Mouse (Mus musculus): ENCODE results near the gene Pnkp. TPM values are rescaled to one million over a fixed set of nuclear protein-coding genes. Genes with fewer than 3 reads are reported as not detected.

Gene Pnkp
- polyA plus RNA-seq, 1 experiment from 2014 or later: 26.6 TPM

GRCm38 (mm10) chr7:44838073-44838472, 18.9 kb upstream of the Pnkp start:
- no peak for ATAC-seq
- 88% methylated on average over 6 of the region's 6 CpGs for WGBS
- Histone ChIP-seq H3K4me3 (ENCODE audit: low read length) (no peak overlapping the region), H3K27me3 (replicated peaks; ENCODE audit: control insufficient read depth, insufficient read depth, low read length) (peaks cover 5% of the 10 kb centered on the region; the same call in 1 of the 2 replicates), H3K9me3 (ENCODE audit: control insufficient read depth, low read length) (no peaks in the 10 kb centered on the region), H3K4me1 (ENCODE audit: control insufficient read depth, insufficient read depth, low read length) (peaks cover 18% of the 10 kb centered on the region), H3K36me3 (ENCODE audit: control insufficient read depth, insufficient read depth, low read length) (peaks cover 9% of the 10 kb centered on the region), H3K4me2 (ENCODE audit: low read depth, low read length) (no peak overlapping the region), H3K27ac (ENCODE audit: low read length) (no peak overlapping the region), H3K9ac (ENCODE audit: low read depth, low read length) (no peak overlapping the region)

GRCm38 (mm10) chr7:44839171-44839490, 17.8 kb upstream of the Pnkp start:
- H3K4me2 ChIP-seq (ENCODE audit: low read depth, low read length): peak overlapping the region; percentile 81
- H3K4me1 ChIP-seq (ENCODE audit: control insufficient read depth, insufficient read depth, low read length): peaks cover 18% of the 10 kb centered on the region
- no peak overlapping the region for H3K27ac ChIP-seq (ENCODE audit: low read length)
- 29% methylated on average over 11 of the region's 11 CpGs for WGBS
- ATAC-seq: no peak
- peak overlapping the region; percentile 69 for H3K9ac ChIP-seq (ENCODE audit: low read depth, low read length)
- peaks cover 10% of the 10 kb centered on the region for H3K36me3 ChIP-seq (ENCODE audit: control insufficient read depth, insufficient read depth, low read length)
- peaks cover 5% of the 10 kb centered on the region; the same call in 1 of the 2 replicates for H3K27me3 ChIP-seq (replicated peaks; ENCODE audit: control insufficient read depth, insufficient read depth, low read length)
- peak overlapping the region; percentile 44 for H3K4me3 ChIP-seq (ENCODE audit: low read length)
- H3K9me3 ChIP-seq (ENCODE audit: control insufficient read depth, low read length): no peaks in the 10 kb centered on the region

GRCm38 (mm10) chr7:44839491-44840191, 17.3 kb upstream of the Pnkp start:
- Histone ChIP-seq H3K4me1 (ENCODE audit: control insufficient read depth, insufficient read depth, low read length) (peaks cover 18% of the 10 kb centered on the region), H3K27me3 (replicated peaks; ENCODE audit: control insufficient read depth, insufficient read depth, low read length) (peaks cover 5% of the 10 kb centered on the region; the same call in 1 of the 2 replicates), H3K27ac (ENCODE audit: low read length) (no peak overlapping the region), H3K4me3 (ENCODE audit: low read length) (peak overlapping the region; percentile 44), H3K9me3 (ENCODE audit: control insufficient read depth, low read length) (no peaks in the 10 kb centered on the region), H3K9ac (ENCODE audit: low read depth, low read length) (peak overlapping the region; percentile 69), H3K36me3 (ENCODE audit: control insufficient read depth, insufficient read depth, low read length) (peaks cover 15% of the 10 kb centered on the region), H3K4me2 (ENCODE audit: low read depth, low read length) (peak overlapping the region; percentile 81)
- ATAC-seq: peak; percentile 72
- WGBS: 3% methylated on average over 58 of the region's 58 CpGs

GRCm38 (mm10) chr7:44840426-44840825, 16.5 kb upstream of the Pnkp start:
- no peak overlapping the region for H3K27ac ChIP-seq (ENCODE audit: low read length)
- peaks cover 5% of the 10 kb centered on the region; the same call in 1 of the 2 replicates for H3K27me3 ChIP-seq (replicated peaks; ENCODE audit: control insufficient read depth, insufficient read depth, low read length)
- H3K4me3 ChIP-seq (ENCODE audit: low read length): peak overlapping the region; percentile 44; the same call in 1 of the 2 replicates
- no peaks in the 10 kb centered on the region for H3K9me3 ChIP-seq (ENCODE audit: control insufficient read depth, low read length)
- peaks cover 15% of the 10 kb centered on the region for H3K36me3 ChIP-seq (ENCODE audit: control insufficient read depth, insufficient read depth, low read length)
- 54% methylated on average over 14 of the region's 14 CpGs for WGBS
- H3K4me2 ChIP-seq (ENCODE audit: low read depth, low read length): peak overlapping the region; percentile 81; the same call in 1 of the 2 replicates
- no peak for ATAC-seq
- H3K4me1 ChIP-seq (ENCODE audit: control insufficient read depth, insufficient read depth, low read length): peaks cover 18% of the 10 kb centered on the region
- H3K9ac ChIP-seq (ENCODE audit: low read depth, low read length): peak overlapping the region; percentile 69; the same call in 1 of the 2 replicates

- Histone ChIP-seq H3K4me1 (ENCODE audit: control insufficient read depth, insufficient read depth, low read length) (peaks cover 12% of the 10 kb centered on the region), H3K9me3 (ENCODE audit: control insufficient read depth, low read length) (no peaks in the 10 kb centered on the region), H3K4me3 (ENCODE audit: low read length) (no peak overlapping the region), H3K27me3 (replicated peaks; ENCODE audit: control insufficient read depth, insufficient read depth, low read length) (peaks cover 5% of the 10 kb centered on the region; the same call in 1 of the 2 replicates), H3K36me3 (ENCODE audit: control insufficient read depth, insufficient read depth, low read length) (peaks cover 29% of the 10 kb centered on the region), H3K4me2 (ENCODE audit: low read depth, low read length) (no peak overlapping the region), H3K27ac (ENCODE audit: low read length) (no peak overlapping the region), H3K9ac (ENCODE audit: low read depth, low read length) (no peak overlapping the region)
- no peak for ATAC-seq
- WGBS: 92% methylated on average over 8 of the region's 8 CpGs
Measured at GRCm38 (mm10) chr7:44841825-44842463, 15.0 kb upstream of the Pnkp start.

GRCm38 (mm10) chr7:44845006-44845405, 11.9 kb upstream of the Pnkp start:
- Histone ChIP-seq H3K36me3 (ENCODE audit: control insufficient read depth, insufficient read depth, low read length) (peaks cover 29% of the 10 kb centered on the region), H3K27me3 (replicated peaks; ENCODE audit: control insufficient read depth, insufficient read depth, low read length) (peaks cover 5% of the 10 kb centered on the region; the same call in 1 of the 2 replicates), H3K9me3 (ENCODE audit: control insufficient read depth, low read length) (no peaks in the 10 kb centered on the region), H3K4me3 (ENCODE audit: low read length) (no peak overlapping the region), H3K4me2 (ENCODE audit: low read depth, low read length) (no peak overlapping the region), H3K9ac (ENCODE audit: low read depth, low read length) (no peak overlapping the region), H3K27ac (ENCODE audit: low read length) (no peak overlapping the region), H3K4me1 (ENCODE audit: control insufficient read depth, insufficient read depth, low read length) (peaks cover 13% of the 10 kb centered on the region)
- no peak for ATAC-seq
- WGBS: 91% methylated on average over 10 of the region's 10 CpGs

GRCm38 (mm10) chr7:44846804-44847203, 10.1 kb upstream of the Pnkp start:
- H3K27ac ChIP-seq (ENCODE audit: low read length): no peak overlapping the region
- ATAC-seq: no peak
- H3K36me3 ChIP-seq (ENCODE audit: control insufficient read depth, insufficient read depth, low read length): peaks cover 30% of the 10 kb centered on the region
- WGBS: 93% methylated on average over 7 of the region's 7 CpGs
- no peak overlapping the region for H3K4me3 ChIP-seq (ENCODE audit: low read length)
- no peaks in the 10 kb centered on the region for H3K27me3 ChIP-seq (replicated peaks; ENCODE audit: control insufficient read depth, insufficient read depth, low read length)
- peaks cover 19% of the 10 kb centered on the region for H3K4me1 ChIP-seq (ENCODE audit: control insufficient read depth, insufficient read depth, low read length)
- no peak overlapping the region for H3K4me2 ChIP-seq (ENCODE audit: low read depth, low read length)
- H3K9ac ChIP-seq (ENCODE audit: low read depth, low read length): no peak overlapping the region
- no peaks in the 10 kb centered on the region for H3K9me3 ChIP-seq (ENCODE audit: control insufficient read depth, low read length)

GRCm38 (mm10) chr7:44847772-44848171, 9.2 kb upstream of the Pnkp start:
- WGBS: 64% methylated on average over 5 of the region's 5 CpGs
- Histone ChIP-seq H3K9ac (ENCODE audit: low read depth, low read length) (peak overlapping the region; percentile 62), H3K4me2 (ENCODE audit: low read depth, low read length) (peak overlapping the region; percentile 94), H3K9me3 (ENCODE audit: control insufficient read depth, low read length) (no peaks in the 10 kb centered on the region), H3K27ac (ENCODE audit: low read length) (no peak overlapping the region), H3K27me3 (replicated peaks; ENCODE audit: control insufficient read depth, insufficient read depth, low read length) (no peaks in the 10 kb centered on the region), H3K4me3 (ENCODE audit: low read length) (peak overlapping the region; percentile 82), H3K4me1 (ENCODE audit: control insufficient read depth, insufficient read depth, low read length) (peaks cover 19% of the 10 kb centered on the region), H3K36me3 (ENCODE audit: control insufficient read depth, insufficient read depth, low read length) (peaks cover 25% of the 10 kb centered on the region)
- no peak for ATAC-seq

GRCm38 (mm10) chr7:44848561-44849415, 8.2 kb upstream of the Pnkp start, which contains the start of the genes Akt1s1 and Tbc1d17:
TSS of gene Akt1s1 (plus strand) at chr7:44848991.
TSS of gene Tbc1d17 (minus strand) at chr7:44849079.
- WGBS: under 1% methylated on average over 54 of the region's 54 CpGs
- peaks cover 28% of the 10 kb centered on the region for H3K4me1 ChIP-seq (ENCODE audit: control insufficient read depth, insufficient read depth, low read length)
- H3K27ac ChIP-seq (ENCODE audit: low read length): peak within 1 kb of the TSS; percentile 99
- peaks cover 22% of the 10 kb centered on the region; the same call in 1 of the 2 replicates for H3K36me3 ChIP-seq (ENCODE audit: control insufficient read depth, insufficient read depth, low read length)
- no peaks in the 10 kb centered on the region for H3K9me3 ChIP-seq (ENCODE audit: control insufficient read depth, low read length)
- H3K4me2 ChIP-seq (ENCODE audit: low read depth, low read length): peak within 1 kb of the TSS; percentile 94
- peak; percentile 83 for ATAC-seq
- H3K4me3 ChIP-seq (ENCODE audit: low read length): peak within 1 kb of the TSS; percentile 82
- no peaks in the 10 kb centered on the region for H3K27me3 ChIP-seq (replicated peaks; ENCODE audit: control insufficient read depth, insufficient read depth, low read length)
- H3K9ac ChIP-seq (ENCODE audit: low read depth, low read length): peak within 1 kb of the TSS; percentile 91
